Mouse (Mus musculus) limb, embryonic 11.5 days (tissue): Measurements from ENCODE around the gene Ddx6. TPM values are rescaled to one million over a fixed set of nuclear protein-coding genes. Genes with fewer than 3 reads are reported as not detected.

Source experiments
- ATAC-seq: fragments of 200-750 bp; cut with Nextera tagmentation; 2 replicates; pipeline ENCODE4 v1.8.0; 2017; ENCODE audit warnings: low read depth; ENCODE audit not compliant: insufficient number of reproducible peaks, low FRiP score, low TSS enrichment
- DNase-seq: peaks from one replicate; pipeline ENCODE4 v3.0.0-alpha.2; 2015; ENCODE audit warnings: low spot score
- H3K27ac ChIP-seq: fragments of 300-500 bp; sonication (generic); replicated peaks from 2 replicates; pipeline ENCODE4 v1.5.1; 2014; ENCODE audit warnings: low read depth, mild to moderate bottlenecking, low read length
- H3K27me3 ChIP-seq: fragments of 300-500 bp; sonication (generic); 2 replicates; pipeline ENCODE4 v1.6.1; 2014; ENCODE audit warnings: mild to moderate bottlenecking, low read length, mixed read lengths; ENCODE audit not compliant: control insufficient read depth, insufficient read depth
- H3K36me3 ChIP-seq: fragments of 300-500 bp; sonication (generic); 2 replicates; pipeline ENCODE4 v1.6.1; 2014; ENCODE audit warnings: mild to moderate bottlenecking, low read length, moderate library complexity, mixed read lengths; ENCODE audit not compliant: control insufficient read depth, insufficient read depth
- H3K4me1 ChIP-seq: fragments of 300-500 bp; sonication (generic); 2 replicates; pipeline ENCODE4 v1.6.1; 2014; ENCODE audit warnings: low read length, mixed read lengths; ENCODE audit not compliant: control insufficient read depth, insufficient read depth
- H3K4me2 ChIP-seq: fragments of 300-500 bp; sonication (generic); 2 replicates; pipeline ENCODE4 v1.6.1; 2014; ENCODE audit warnings: low read depth, mild to moderate bottlenecking, moderate library complexity; ENCODE audit not compliant: severe bottlenecking
- H3K4me3 ChIP-seq: fragments of 300-500 bp; sonication (generic); 2 replicates; pipeline ENCODE4 v1.5.1; 2014; ENCODE audit warnings: low read depth, low read length
- H3K9ac ChIP-seq: fragments of 300-500 bp; sonication (generic); 2 replicates; pipeline ENCODE4 v1.6.1; 2014; ENCODE audit warnings: mild to moderate bottlenecking, low read length
- H3K9me3 ChIP-seq: fragments of 300-500 bp; sonication (generic); 2 replicates; pipeline ENCODE4 v1.6.1; 2016; ENCODE audit warnings: low read length; ENCODE audit not compliant: control insufficient read depth
- WGBS: fragments of 180-500 bp; shearing (Covaris S2); extraction: QIAGEN DNeasy Blood & Tissue Kit; methylation state at CpG from one replicate; pipeline ENCODE4 v1.1.7; 2014; 5-methylcytosine and 5-hydroxymethylcytosine counted together
- polyA plus RNA-seq: library from polyadenylated mRNA; unstranded; fragments of >200 nt; fragmentation: Nextera tagmentation; extraction: Ambion mirVana; gene quantifications from 2 replicates; pipeline ENCODE4 v1.2.1, GENCODE M21; 2014

Ddx6 gene
- polyA plus RNA-seq, result 16.1 and 18.2 TPM in 2 replicates

- H3K4me1 ChIP-seq, result peaks cover 6% of the 10 kb centered on the region
- under 1% methylated on average over 61 of the region's 80 CpGs for WGBS
- peak within 1 kb of the TSS; percentile 99 for H3K27ac ChIP-seq
- H3K4me3 ChIP-seq, result peak within 1 kb of the TSS; percentile 100
- ATAC-seq (peak; percentile 72), DNase-seq (peak; percentile 80)
- peak within 1 kb of the TSS; percentile 75 for H3K4me2 ChIP-seq
- H3K9me3 ChIP-seq, result no peaks in the 10 kb centered on the region
- H3K27me3 ChIP-seq, result no peaks in the 10 kb centered on the region
- H3K9ac ChIP-seq, result peak within 1 kb of the TSS; percentile 100
- H3K36me3 ChIP-seq, result peaks cover 10% of the 10 kb centered on the region; the same call in 1 of the 2 replicates
Observed at GRCm38 (mm10) chr9:44604779-44605615, at the start of gene Ddx6. Gene Ddx6, plus strand, starts transcription at chr9:44604892.

DNA sequence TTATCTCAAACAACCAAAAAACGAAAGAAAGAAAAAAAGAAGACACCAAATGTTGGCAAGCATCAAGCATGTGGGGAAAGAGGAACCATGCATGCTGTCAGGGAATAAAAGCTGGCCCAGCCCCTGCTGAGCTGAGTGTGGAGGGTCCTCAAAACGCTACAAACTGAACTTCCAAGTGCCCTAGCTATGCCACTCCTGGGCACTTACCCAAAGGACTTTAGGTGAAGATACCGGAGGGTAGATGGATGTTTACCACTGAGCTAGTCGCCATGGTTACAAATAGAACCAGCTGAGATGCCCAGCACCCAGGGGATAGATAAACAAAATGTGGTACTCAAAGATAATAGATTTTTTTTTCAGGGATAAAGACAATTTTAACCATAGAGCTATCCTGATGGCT lies 43.1 kb upstream of the Ddx6 start, which contains the start of gene Cxcr5:
Gene Cxcr5 (minus strand): TSS at position 281 of the 400 bp plus-strand sequence.
- Histone ChIP-seq H3K4me1 (no peaks in the 10 kb centered on the region), H3K9me3 (no peaks in the 10 kb centered on the region), H3K9ac (no peak within 1 kb of the TSS), H3K27me3 (no peaks in the 10 kb centered on the region), H3K4me2 (no peak within 1 kb of the TSS), H3K27ac (no peak within 1 kb of the TSS), H3K4me3 (no peak within 1 kb of the TSS), H3K36me3 (no peaks in the 10 kb centered on the region)
- DNase-seq (no peak), ATAC-seq (no peak)
- WGBS, result 78% methylated on average over 4 of the region's 4 CpGs

GRCm38 (mm10) chr9:44562936-44563335 lies 41.8 kb upstream of the Ddx6 start:
- H3K4me3 ChIP-seq, result no peak overlapping the region
- 52% methylated on average over 12 of the region's 12 CpGs for WGBS

GRCm38 (mm10) chr9:44565367-44565766 lies 39.3 kb upstream of the Ddx6 start:
- H3K36me3 ChIP-seq, result no peaks in the 10 kb centered on the region
- H3K4me2 ChIP-seq, result no peak overlapping the region
- DNase-seq, result no peak
- 82% methylated on average over 6 of the region's 6 CpGs for WGBS
- no peaks in the 10 kb centered on the region for H3K9me3 ChIP-seq
- no peak overlapping the region for H3K9ac ChIP-seq
- H3K27me3 ChIP-seq, result no peaks in the 10 kb centered on the region
- no peaks in the 10 kb centered on the region for H3K4me1 ChIP-seq
- ATAC-seq, result no peak
- no peak overlapping the region for H3K27ac ChIP-seq
- no peak overlapping the region for H3K4me3 ChIP-seq

More at GRCm38 (mm10) chr9:44562936-44563335, 41.8 kb upstream of the Ddx6 start:
- H3K27me3 ChIP-seq, result no peaks in the 10 kb centered on the region
- no peak overlapping the region for H3K4me2 ChIP-seq
- no peaks in the 10 kb centered on the region for H3K4me1 ChIP-seq
- DNase-seq, result no peak
- no peaks in the 10 kb centered on the region for H3K9me3 ChIP-seq
- H3K36me3 ChIP-seq, result no peaks in the 10 kb centered on the region
- ATAC-seq, result no peak
- H3K27ac ChIP-seq, result no peak overlapping the region
- H3K9ac ChIP-seq, result no peak overlapping the region

- WGBS, result 85% methylated on average over 9 of the region's 9 CpGs
- no peak for ATAC-seq
- no peak overlapping the region for H3K4me3 ChIP-seq
- no peaks in the 10 kb centered on the region for H3K9me3 ChIP-seq
- no peak overlapping the region for H3K27ac ChIP-seq
- no peak overlapping the region for H3K9ac ChIP-seq
- no peaks in the 10 kb centered on the region for H3K4me1 ChIP-seq
- no peaks in the 10 kb centered on the region for H3K27me3 ChIP-seq
- no peak for DNase-seq
- no peaks in the 10 kb centered on the region for H3K36me3 ChIP-seq
- H3K4me2 ChIP-seq, result no peak overlapping the region
Observed at GRCm38 (mm10) chr9:44567338-44568082, 37.2 kb upstream of the Ddx6 start.

- Histone ChIP-seq H3K4me1 (no peaks in the 10 kb centered on the region), H3K27me3 (no peaks in the 10 kb centered on the region), H3K9me3 (no peaks in the 10 kb centered on the region), H3K4me2 (no peak overlapping the region), H3K9ac (no peak overlapping the region), H3K36me3 (no peaks in the 10 kb centered on the region), H3K27ac (no peak overlapping the region), H3K4me3 (no peak overlapping the region)
- DNase-seq, result no peak
- 67% methylated on average over 7 of the region's 7 CpGs for WGBS
- no peak for ATAC-seq
Observed at GRCm38 (mm10) chr9:44568083-44568455, 36.6 kb upstream of the Ddx6 start.

GRCm38 (mm10) chr9:44570939-44571382 lies 33.7 kb upstream of the Ddx6 start:
- Histone ChIP-seq H3K4me3 (no peak overlapping the region), H3K4me1 (no peaks in the 10 kb centered on the region), H3K9ac (no peak overlapping the region), H3K9me3 (no peaks in the 10 kb centered on the region), H3K4me2 (no peak overlapping the region), H3K27ac (no peak overlapping the region), H3K36me3 (no peaks in the 10 kb centered on the region), H3K27me3 (no peaks in the 10 kb centered on the region)
- ATAC-seq (no peak), DNase-seq (no peak)
- 87% methylated on average over 12 of the region's 12 CpGs for WGBS

GRCm38 (mm10) chr9:44573306-44573705 lies 31.4 kb upstream of the Ddx6 start:
- Histone ChIP-seq H3K36me3 (no peaks in the 10 kb centered on the region), H3K27me3 (no peaks in the 10 kb centered on the region), H3K9me3 (no peaks in the 10 kb centered on the region), H3K27ac (no peak overlapping the region), H3K4me2 (no peak overlapping the region), H3K4me1 (no peaks in the 10 kb centered on the region), H3K4me3 (no peak overlapping the region), H3K9ac (no peak overlapping the region)
- no peak for DNase-seq
- ATAC-seq, result no peak
- 85% methylated on average over 4 of the region's 4 CpGs for WGBS
